ENCODE assay signal across 9 mouse cellular contexts in the genomic region with DNA sequence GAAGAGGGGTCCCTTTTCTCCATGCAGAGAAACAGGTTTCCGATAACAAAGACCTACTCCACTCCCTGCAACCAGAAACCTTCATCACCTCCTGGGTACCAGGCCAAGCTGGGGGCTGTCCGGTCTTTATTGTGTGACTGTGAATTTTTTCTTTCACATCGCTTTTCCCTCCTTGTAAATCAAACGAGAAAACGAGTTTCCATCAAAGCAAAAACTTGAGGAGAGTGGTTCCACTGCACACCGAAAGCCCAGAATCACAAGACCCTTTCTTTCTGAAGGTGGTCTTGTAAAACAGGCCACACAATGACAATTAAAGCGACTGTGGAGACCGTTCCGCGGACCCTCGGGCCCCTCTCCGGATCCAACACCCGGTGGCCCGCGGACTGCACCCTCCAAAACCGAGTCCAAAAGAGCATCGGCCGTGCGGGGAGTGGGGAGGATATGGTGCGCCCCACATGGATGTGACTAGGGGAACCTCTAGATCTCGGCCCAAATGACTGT. TPM values are rescaled to one million over a fixed set of nuclear protein-coding genes. Genes with fewer than 3 reads are reported as not detected.
DNase-seq lines count a peak whose midpoint lies in the region; ATAC-seq and TF ChIP-seq lines count a peak whose summit lies in the region.
"Had no signal": no experiment of that assay in that cellular context is flagged by ENCODE, and none has a peak within 500 bp of the region (broad histone marks: within the 10 kb centered on the region; RNA-seq: fewer than 3 reads in every experiment).

No protein-coding gene starts in this region.

- H3K36me3 ChIP-seq in C2C12 (ENCODE audit: control insufficient read depth, insufficient read depth) (peaks cover 20% of the 10 kb centered on the region), myocyte (ENCODE audit: control insufficient read depth, insufficient read depth) (no peaks in the 10 kb centered on the region)
- peaks cover 37% of the 10 kb centered on the region for H3K36me3 ChIP-seq in embryonic facial prominence, embryonic 10.5 days (replicated peaks)
- H3K36me3 ChIP-seq: G1E had no signal

- no peaks in the 10 kb centered on the region for H3K9me3 ChIP-seq in embryonic facial prominence, embryonic 10.5 days

- TF ChIP-seq POLR2A in myocyte (IDR thresholded peaks at IDR 0.05; ENCODE audit: insufficient read length, low read depth), result no peak

- H3K4me1 ChIP-seq in embryonic facial prominence, embryonic 10.5 days, result peaks cover 45% of the 10 kb centered on the region

- no peak for DNase-seq in frontal cortex, postnatal 14 days (ENCODE audit: low spot score in 2 of 2)
- peak; percentile 59 for DNase-seq in embryonic facial prominence, embryonic 10.5 days (ENCODE audit: low spot score)
- DNase-seq in adrenal gland, adult 18-20 months (ENCODE audit: low spot score in 2 of 2), result no peak
- no peak for DNase-seq in retina, postnatal 1 day

- H3K27me3 ChIP-seq in C2C12 (ENCODE audit: control insufficient read depth, insufficient read depth, insufficient read length), result no peaks in the 10 kb centered on the region
- H3K27me3 ChIP-seq in embryonic facial prominence, embryonic 10.5 days (replicated peaks; ENCODE audit: low read depth, poor library complexity, severe bottlenecking), result no peaks in the 10 kb centered on the region
- no peaks in the 10 kb centered on the region for H3K27me3 ChIP-seq in myocyte (ENCODE audit: control insufficient read depth, insufficient read depth, insufficient read length)

- H3ac ChIP-seq in C2C12 (ENCODE audit: control insufficient read depth, insufficient read length, low read depth) (peak overlapping the region; percentile 74), myocyte (ENCODE audit: control insufficient read depth, insufficient read length) (peak overlapping the region; percentile 18)

- H3K4me3 ChIP-seq in C2C12 (ENCODE audit: insufficient read depth, poor library complexity, severe bottlenecking) (peak overlapping the region; percentile 84), myocyte (peak overlapping the region; percentile 77)
- peak overlapping the region; percentile 88 for H3K4me3 ChIP-seq in embryonic facial prominence, embryonic 10.5 days

- ATAC-seq in frontal cortex, adult (ENCODE audit: low TSS enrichment), result 0 out of 2 replicates have a peak, but pooled peaks have one; percentile 18
- ATAC-seq in inflammation-experienced regulatory T-cells, adult 6 months, result peak; percentile 55

- peak overlapping the region; percentile 86 for H3K4me2 ChIP-seq in myocyte (ENCODE audit: low read depth)

- H3K79me3 ChIP-seq in C2C12 (ENCODE audit: low read depth), result peaks cover 52% of the 10 kb centered on the region

- TF ChIP-seq CTCF in C2C12 (IDR thresholded peaks at IDR 0.05; ENCODE audit: control insufficient read depth, insufficient read depth, insufficient read length), result no peak

- WGBS in embryonic facial prominence, embryonic 10.5 days, result under 1% methylated on average over 21 of the region's 21 CpGs

- H3K79me2 ChIP-seq in C2C12 (ENCODE audit: control insufficient read depth, insufficient read depth) (peaks cover 55% of the 10 kb centered on the region), myocyte (ENCODE audit: control insufficient read depth, insufficient read depth) (peaks cover 52% of the 10 kb centered on the region)

- H3K27ac ChIP-seq in embryonic facial prominence, embryonic 10.5 days (replicated peaks), result peak overlapping the region; percentile 97

TF ChIP-seq in C2C12, 6 proteins besides CTCF, POLR2A, EP300 and RAD21:
- TF ChIP-seq FOSL1 (IDR thresholded peaks at IDR 0.05; ENCODE audit: insufficient read depth, low read length, poor library complexity, severe bottlenecking), result no peak
- no peak for TF ChIP-seq MYOD1 (IDR thresholded peaks at IDR 0.05; ENCODE audit: control insufficient read depth, insufficient read length, low read depth)
- TF ChIP-seq CEBPB (IDR thresholded peaks at IDR 0.05; ENCODE audit: low read depth), result no peak
- TF ChIP-seq USF1 (IDR thresholded peaks at IDR 0.05; ENCODE audit: low read depth), result no peak
- TF ChIP-seq MAX (IDR thresholded peaks at IDR 0.05), result no peak
- TF ChIP-seq MYOG (IDR thresholded peaks at IDR 0.05; ENCODE audit: control insufficient read depth, extremely low read depth, insufficient read length), result no peak

TF ChIP-seq in myocyte, 11 proteins besides CTCF, POLR2A, EP300 and RAD21:
- TF ChIP-seq E2F4 (IDR thresholded peaks at IDR 0.05; ENCODE audit: insufficient read depth) (no peak), USF1 (IDR thresholded peaks at IDR 0.05; ENCODE audit: low read depth) (no peak), REST (IDR thresholded peaks at IDR 0.05; ENCODE audit: insufficient read depth, insufficient read length) (no peak), POLR2AphosphoS2 (IDR thresholded peaks at IDR 0.05; ENCODE audit: insufficient read length, low read depth) (no peak), MYOG (IDR thresholded peaks at IDR 0.05; ENCODE audit: control insufficient read depth in 1 of 3, insufficient read depth in 1 of 3, insufficient read length in 2 of 3, low read depth in 2 of 3) (no peak), CEBPB (IDR thresholded peaks at IDR 0.05; ENCODE audit: insufficient read depth, poor library complexity, severe bottlenecking) (no peak), MYOD1 (IDR thresholded peaks at IDR 0.05; ENCODE audit: control insufficient read depth in 1 of 3, insufficient read length in 2 of 3, low read depth in 2 of 3) (no peak), TCF12 (IDR thresholded peaks at IDR 0.05; ENCODE audit: insufficient read depth, poor library complexity, severe bottlenecking) (no peak), MAX (IDR thresholded peaks at IDR 0.05; ENCODE audit: low read depth) (no peak), SRF (IDR thresholded peaks at IDR 0.05; ENCODE audit: control insufficient read depth, insufficient read length, low read depth) (no peak), TCF3 (IDR thresholded peaks at IDR 0.05; ENCODE audit: insufficient read length, low read depth) (no peak)
TF ChIP-seq in myocyte: peak in this region for 0.

RNA-seq across cellular contexts. Expression of a gene that starts 0.6 kb away (rescaled TPM):
- polyA plus RNA-seq in C2C12 (2012; fragmentation: generic; extraction: Trizol) (97.4 TPM), myocyte (2012; fragmentation: generic; extraction: Trizol) (23.6 TPM)
- polyA plus RNA-seq in embryonic facial prominence, embryonic 10.5 days (2016; fragmentation: Nextera tagmentation; extraction: Ambion mirVana), result 120 and 127 TPM in 2 replicates
- polyA plus RNA-seq in inflammation-experienced regulatory T-cells, adult 6 months (2017; shearing (Covaris generic)), result 10 to 100 TPM; 34.3 TPM
- 100 to 1,000 TPM in 1 of 2 experiments, 10 to 100 TPM in 1; 91.0 to 163 TPM for total RNA-seq in adrenal gland, adult 18-20 months (2021)
- total RNA-seq: G1E had no signal
